Comparison of ENCODE assay signal across 8 mouse cellular contexts in the genomic region with DNA sequence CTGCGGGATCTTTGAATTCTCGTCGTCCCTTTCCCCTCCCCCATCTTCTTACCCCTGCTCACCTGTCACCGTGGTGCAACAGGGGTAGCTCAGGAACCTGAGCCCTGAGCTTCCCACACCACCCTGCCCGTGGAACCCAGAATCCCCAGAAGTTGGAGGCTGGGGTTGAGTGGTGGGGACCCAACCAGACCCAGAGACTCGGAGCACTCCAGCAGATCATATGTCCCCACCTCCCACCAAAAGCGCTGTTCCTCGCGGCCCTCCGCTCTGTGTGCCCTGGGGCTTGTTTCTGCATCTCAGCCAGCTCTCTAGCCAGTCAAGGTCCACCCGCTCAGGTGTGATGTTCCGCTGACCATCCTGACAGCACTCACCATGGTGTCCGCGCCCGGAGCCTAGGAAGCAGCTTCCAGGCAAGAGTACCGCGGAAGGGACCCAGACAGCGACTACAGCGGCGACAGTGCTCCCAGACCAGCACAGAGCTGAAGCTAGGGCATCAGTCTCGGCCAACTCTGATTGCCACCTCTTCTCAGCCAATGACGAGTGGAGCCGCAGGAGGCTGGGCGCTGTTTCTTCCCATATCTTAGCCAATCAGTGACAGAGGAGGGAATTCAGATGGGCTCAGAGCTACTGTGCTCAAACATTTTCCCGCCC. TPM values are rescaled to one million over a fixed set of nuclear protein-coding genes. Genes with fewer than 3 reads are reported as not detected.
DNase-seq lines count a peak whose midpoint lies in the region; ATAC-seq and TF ChIP-seq lines count a peak whose summit lies in the region.

TSS of gene Gucy1b1 (minus strand) at position 489 of the 651 bp plus-strand sequence.

- H3K9ac ChIP-seq in forebrain, embryonic 14.5 days (ENCODE audit: low read length) = peak within 1 kb of the TSS; percentile 73
- H3K9ac ChIP-seq in heart, postnatal 0 days (replicated peaks; ENCODE audit: low read depth, low read length) = peak within 1 kb of the TSS; percentile 24
- peak within 1 kb of the TSS; percentile 68 for H3K9ac ChIP-seq in liver, adult 2 months (ENCODE audit: low read depth, low read length)
- H3K9ac ChIP-seq in stomach, embryonic 15.5 days = peak within 1 kb of the TSS; percentile 56

- TF ChIP-seq CTCF in heart, postnatal 0 days (IDR thresholded peaks at IDR 0.05; ENCODE audit: low read depth) = no peak
- TF ChIP-seq CTCF in liver, adult 2 months (IDR thresholded peaks at IDR 0.05; ENCODE audit: low read depth, low read length) = no peak

- peak; percentile 2 for DNase-seq in c-Kit-positive CD71-positive TER-119-positive erythroid progenitor cells, embryonic 14.5 days (ENCODE audit: low spot score)
- DNase-seq in forebrain, embryonic 14.5 days (ENCODE audit: low spot score) = peak; percentile 96
- peak; percentile 92 for DNase-seq in heart, postnatal 0 days (ENCODE audit: low spot score)
- peak; percentile 81 for DNase-seq in kidney, postnatal 14 days
- peak; percentile 37 for DNase-seq in liver, adult 2 months (ENCODE audit: extremely low read depth, low read depth, low spot score)

- ATAC-seq in CD4-positive, CD25-positive, alpha-beta regulatory T cell, adult 4 months = peak; percentile 96
- peak; percentile 99 for ATAC-seq in forebrain, embryonic 14.5 days
- ATAC-seq in heart, postnatal 0 days (ENCODE audit: insufficient read depth, low read depth) = peak; percentile 96
- ATAC-seq in monocyte, adult 5-6 weeks (replicated peaks; ENCODE audit: insufficient number of reproducible peaks, low FRiP score, low TSS enrichment, poor library complexity, severe bottlenecking) = 0 out of 2 replicates have a peak, but pooled peaks have one; percentile 9
- peak; percentile 91 for ATAC-seq in stomach, embryonic 15.5 days (ENCODE audit: insufficient read depth, low FRiP score, low read depth)

- H3K27me3 ChIP-seq in forebrain, embryonic 14.5 days (replicated peaks; ENCODE audit: control insufficient read depth, insufficient read depth, low read length) = no peaks in the 10 kb centered on the region
- H3K27me3 ChIP-seq in heart, postnatal 0 days (ENCODE audit: control insufficient read depth, insufficient read depth, low read length) = no peaks in the 10 kb centered on the region
- H3K27me3 ChIP-seq in liver, adult 2 months (ENCODE audit: control insufficient read depth, insufficient read depth, low read length) = peaks cover 10% of the 10 kb centered on the region; the same call in 1 of the 2 replicates
- no peaks in the 10 kb centered on the region for H3K27me3 ChIP-seq in stomach, embryonic 15.5 days (replicated peaks)

- peak within 1 kb of the TSS; percentile 92 for H3K4me2 ChIP-seq in forebrain, embryonic 14.5 days (ENCODE audit: low read length)
- H3K4me2 ChIP-seq in heart, postnatal 0 days (ENCODE audit: low read depth, low read length) = peak within 1 kb of the TSS; percentile 95
- H3K4me2 ChIP-seq in stomach, embryonic 15.5 days = peak within 1 kb of the TSS; percentile 87

- H3K79me2 ChIP-seq in liver, adult 2 months (ENCODE audit: control insufficient read depth, insufficient read depth, low read length) = no peaks in the 10 kb centered on the region

- TF ChIP-seq POLR2A in liver, adult 2 months (IDR thresholded peaks at IDR 0.05; ENCODE audit: extremely low read depth, insufficient read depth, low read length) = peak; percentile 54; the same call in 1 of the 2 replicates

- H3K27ac ChIP-seq in forebrain, embryonic 14.5 days (ENCODE audit: low read depth, low read length) = no peak within 1 kb of the TSS; the same call in 1 of the 2 replicates
- H3K27ac ChIP-seq in heart, postnatal 0 days (ENCODE audit: low read depth) = peak within 1 kb of the TSS; percentile 72
- peak within 1 kb of the TSS; percentile 43 for H3K27ac ChIP-seq in liver, adult 2 months (replicated peaks; ENCODE audit: insufficient read depth, low read depth, low read length)
- H3K27ac ChIP-seq in stomach, embryonic 15.5 days = peak within 1 kb of the TSS; percentile 84

- no peak for TF ChIP-seq EP300 in heart, postnatal 0 days (IDR thresholded peaks at IDR 0.05; ENCODE audit: low read depth)

- 2% methylated on average over 25 of the region's 25 CpGs for WGBS in forebrain, embryonic 14.5 days
- under 1% methylated on average over 25 of the region's 25 CpGs for WGBS in heart, postnatal 0 days
- WGBS in liver, adult 2 months = 5% methylated on average over 25 of the region's 25 CpGs
- WGBS in stomach, embryonic 15.5 days = 2% methylated on average over 25 of the region's 25 CpGs

- no peaks in the 10 kb centered on the region for H3K36me3 ChIP-seq in forebrain, embryonic 14.5 days (ENCODE audit: control insufficient read depth, insufficient read depth, low read length)
- H3K36me3 ChIP-seq in heart, postnatal 0 days (replicated peaks; ENCODE audit: control insufficient read depth, insufficient read depth, low read length) = no peaks in the 10 kb centered on the region
- no peaks in the 10 kb centered on the region for H3K36me3 ChIP-seq in liver, adult 2 months (ENCODE audit: control insufficient read depth, insufficient read depth, low read length)
- H3K36me3 ChIP-seq in stomach, embryonic 15.5 days = no peaks in the 10 kb centered on the region

- H3K4me1 ChIP-seq in forebrain, embryonic 14.5 days (ENCODE audit: control insufficient read depth, insufficient read depth, low read length) = 0 out of 2 replicates have a peak, but pooled peaks cover 3% of the 10 kb centered on the region
- no peaks in the 10 kb centered on the region for H3K4me1 ChIP-seq in heart, postnatal 0 days (ENCODE audit: control insufficient read depth, insufficient read depth)
- H3K4me1 ChIP-seq in liver, adult 2 months (ENCODE audit: control insufficient read depth, insufficient read depth, low read length) = no peaks in the 10 kb centered on the region; the same call in 1 of the 2 replicates
- H3K4me1 ChIP-seq in stomach, embryonic 15.5 days = 0 out of 2 replicates have a peak, but pooled peaks cover under 1% of the 10 kb centered on the region

- H3K9me3 ChIP-seq in forebrain, embryonic 14.5 days (replicated peaks; ENCODE audit: control insufficient read depth, low read length) = no peaks in the 10 kb centered on the region
- no peaks in the 10 kb centered on the region for H3K9me3 ChIP-seq in heart, postnatal 0 days (replicated peaks; ENCODE audit: control insufficient read depth, low read length)
- H3K9me3 ChIP-seq in stomach, embryonic 15.5 days = no peaks in the 10 kb centered on the region

- peak within 1 kb of the TSS; percentile 53 for H3K4me3 ChIP-seq in forebrain, embryonic 14.5 days (ENCODE audit: low read depth, low read length)
- H3K4me3 ChIP-seq in heart, postnatal 0 days (ENCODE audit: low read depth, low read length) = peak within 1 kb of the TSS; percentile 67
- H3K4me3 ChIP-seq in liver, adult 2 months (ENCODE audit: insufficient read depth, low read depth, low read length) = peak within 1 kb of the TSS; percentile 79
- peak within 1 kb of the TSS; percentile 59 for H3K4me3 ChIP-seq in stomach, embryonic 15.5 days (replicated peaks)

RNA-seq across cellular contexts. Expression of gene Gucy1b1, which starts in this region (rescaled TPM):
- 1 to 10 TPM; 3.8 to 4.8 TPM for polyA plus RNA-seq in CD4-positive, CD25-positive, alpha-beta regulatory T cell, adult 4 months (2017; shearing (Covaris generic))
- polyA plus RNA-seq in forebrain, embryonic 14.5 days (2014; fragmentation: Nextera tagmentation; extraction: Ambion mirVana) = 38.8 and 57.7 TPM in 2 replicates
- total RNA-seq in heart, postnatal 0 days (2014; rRNA removed; ENCODE audit: low replicate concordance) = 15.6 and 39.3 TPM in 2 replicates
- 24.3 and 27.5 TPM in 2 replicates for polyA plus RNA-seq in heart, postnatal 0 days (2015; fragmentation: Nextera tagmentation; extraction: Ambion mirVana)
- 6.7 and 7.3 TPM in 2 replicates for total RNA-seq in liver, adult 2 months (2014; rRNA removed)
- 1.9 and 3.0 TPM in 2 replicates for polyA plus RNA-seq in liver, adult 2 months (2012; rRNA removed)
- 0.19 to 10.4 TPM (median 1.6 TPM) in 3 replicates for total RNA-seq in monocyte, adult 5-6 weeks (2017)
- 50.8 and 54.1 TPM in 2 replicates for polyA plus RNA-seq in stomach, embryonic 15.5 days (2015; fragmentation: Nextera tagmentation; extraction: Ambion mirVana)

Comparison
In these comparisons a context has a peak if more than half of its experiments do, and no peak if none do; other contexts are left out.
1. ATAC-seq: peak in every context shown above with its lines; median percentile 99 in forebrain, embryonic 14.5 days; 96 in CD4-positive, CD25-positive, alpha-beta regulatory T cell, adult 4 months; 96 in heart, postnatal 0 days; 91 in stomach, embryonic 15.5 days; 9 in monocyte, adult 5-6 weeks.
2. DNase-seq: peak in every context shown above with its lines; median percentile 96 in forebrain, embryonic 14.5 days; 92 in heart, postnatal 0 days; 81 in kidney, postnatal 14 days; 37 in liver, adult 2 months; 2 in c-Kit-positive CD71-positive TER-119-positive erythroid progenitor cells, embryonic 14.5 days.